In genomic region chr6:29079291-29079690, GRCm38 (mm10) we compare ENCODE assay signal across 12 mouse cellular contexts. TPM values are rescaled to one million over a fixed set of nuclear protein-coding genes. Genes with fewer than 3 reads are reported as not detected.
DNase-seq lines count a peak whose midpoint lies in the region; ATAC-seq lines count a peak whose summit lies in the region.
"Had no signal": no experiment of that assay in that cellular context is flagged by ENCODE, and none has a peak within 500 bp of the region (broad histone marks: within the 10 kb centered on the region; RNA-seq: fewer than 3 reads in every experiment).

No protein-coding gene starts in this region.

- H3K4me1 ChIP-seq in midbrain, embryonic 10.5 days = peaks cover 10% of the 10 kb centered on the region
- 0 out of 2 replicates have a peak, but pooled peaks cover 4% of the 10 kb centered on the region for H3K4me1 ChIP-seq in midbrain, embryonic 13.5 days (replicated peaks)
- H3K4me1 ChIP-seq in hindbrain, embryonic 16.5 days (ENCODE audit: control insufficient read depth, insufficient read depth, low read depth, low read length) = no peaks in the 10 kb centered on the region
- no peaks in the 10 kb centered on the region for H3K4me1 ChIP-seq in liver, embryonic 11.5 days (replicated peaks; ENCODE audit: control insufficient read depth, insufficient read depth, low read length)
- H3K4me1 ChIP-seq: embryonic facial prominence, embryonic 12.5 days had no signal

- 0 out of 2 replicates have a peak overlapping the region, but pooled peaks have one; percentile 46 for H3K27ac ChIP-seq in midbrain, embryonic 10.5 days (replicated peaks)
- no peak overlapping the region for H3K27ac ChIP-seq in midbrain, embryonic 13.5 days
- H3K27ac ChIP-seq in hindbrain, embryonic 16.5 days (ENCODE audit: low read depth, low read length) = no peak overlapping the region
- no peak overlapping the region for H3K27ac ChIP-seq in liver, embryonic 11.5 days (ENCODE audit: low read depth, low read length)
- H3K27ac ChIP-seq: embryonic facial prominence, embryonic 12.5 days; heart, embryonic 10.5 days had no signal

- no peak for ATAC-seq in midbrain, embryonic 13.5 days
- ATAC-seq in hindbrain, embryonic 16.5 days = 0 out of 2 replicates have a peak, but pooled peaks have one; percentile 31
- no peak for ATAC-seq in liver, embryonic 11.5 days (replicated peaks; ENCODE audit: low FRiP score)
- no peak for ATAC-seq in megakaryocyte, adult 5-6 weeks (ENCODE audit: poor library complexity, severe bottlenecking)

- H3K36me3 ChIP-seq in midbrain, embryonic 10.5 days = no peaks in the 10 kb centered on the region
- no peaks in the 10 kb centered on the region for H3K36me3 ChIP-seq in midbrain, embryonic 13.5 days
- H3K36me3 ChIP-seq in hindbrain, embryonic 16.5 days (ENCODE audit: control insufficient read depth, insufficient read depth, low read length) = no peaks in the 10 kb centered on the region
- H3K36me3 ChIP-seq in liver, embryonic 11.5 days (ENCODE audit: control insufficient read depth, insufficient read depth, low read length) = no peaks in the 10 kb centered on the region
- H3K36me3 ChIP-seq: embryonic facial prominence, embryonic 12.5 days; heart, embryonic 10.5 days had no signal

- no peak overlapping the region for H3K9ac ChIP-seq in midbrain, embryonic 13.5 days (replicated peaks)
- no peak overlapping the region for H3K9ac ChIP-seq in hindbrain, embryonic 16.5 days (ENCODE audit: low read depth, low read length)
- no peak overlapping the region for H3K9ac ChIP-seq in liver, embryonic 11.5 days (ENCODE audit: low read depth, low read length)
- H3K9ac ChIP-seq: embryonic facial prominence, embryonic 12.5 days had no signal

- no peaks in the 10 kb centered on the region for H3K27me3 ChIP-seq in midbrain, embryonic 10.5 days (ENCODE audit: low read depth, poor library complexity, severe bottlenecking)
- H3K27me3 ChIP-seq in midbrain, embryonic 13.5 days = no peaks in the 10 kb centered on the region
- H3K27me3 ChIP-seq in hindbrain, embryonic 16.5 days (replicated peaks; ENCODE audit: control insufficient read depth, insufficient read depth, low read length) = no peaks in the 10 kb centered on the region
- no peaks in the 10 kb centered on the region for H3K27me3 ChIP-seq in liver, embryonic 11.5 days (replicated peaks; ENCODE audit: control insufficient read depth, insufficient read depth, low read length)
- H3K27me3 ChIP-seq: embryonic facial prominence, embryonic 12.5 days had no signal

- no peak for DNase-seq in midbrain, embryonic 10.5 days (ENCODE audit: low spot score)
- DNase-seq in left cerebral cortex, adult 11 months (ENCODE audit: low spot score) = peak; percentile 46
- peak; percentile 53 to 76 for DNase-seq in right cerebral cortex, postnatal 36 days (ENCODE audit: low spot score in 2 of 2)
- DNase-seq in liver, embryonic 11.5 days (ENCODE audit: low spot score) = no peak
- DNase-seq: kidney, postnatal 36 days had no signal

- WGBS in midbrain, embryonic 10.5 days = 73% methylated on average over 4 of the region's 4 CpGs
- WGBS in midbrain, embryonic 13.5 days = 74% methylated on average over 4 of the region's 4 CpGs
- 61% methylated on average over 4 of the region's 4 CpGs for WGBS in hindbrain, embryonic 16.5 days
- WGBS in liver, embryonic 11.5 days = 62% methylated on average over 4 of the region's 4 CpGs

- no peak overlapping the region for H3K4me3 ChIP-seq in midbrain, embryonic 10.5 days
- H3K4me3 ChIP-seq in midbrain, embryonic 13.5 days (replicated peaks) = no peak overlapping the region
- H3K4me3 ChIP-seq in hindbrain, embryonic 16.5 days (ENCODE audit: low read length) = no peak overlapping the region
- no peak overlapping the region for H3K4me3 ChIP-seq in liver, embryonic 11.5 days (ENCODE audit: low read depth, low read length)
- H3K4me3 ChIP-seq: embryonic facial prominence, embryonic 12.5 days; heart, embryonic 10.5 days had no signal

- H3K9me3 ChIP-seq in midbrain, embryonic 10.5 days (replicated peaks) = no peaks in the 10 kb centered on the region
- no peaks in the 10 kb centered on the region for H3K9me3 ChIP-seq in midbrain, embryonic 13.5 days
- H3K9me3 ChIP-seq in hindbrain, embryonic 16.5 days (ENCODE audit: control insufficient read depth, low read length) = no peaks in the 10 kb centered on the region
- no peaks in the 10 kb centered on the region for H3K9me3 ChIP-seq in liver, embryonic 11.5 days (ENCODE audit: control insufficient read depth, low read length)
- H3K9me3 ChIP-seq: embryonic facial prominence, embryonic 12.5 days; heart, embryonic 10.5 days had no signal

- no peak overlapping the region for H3K4me2 ChIP-seq in midbrain, embryonic 13.5 days (replicated peaks)
- H3K4me2 ChIP-seq in hindbrain, embryonic 16.5 days (ENCODE audit: low read length) = no peak overlapping the region
- no peak overlapping the region for H3K4me2 ChIP-seq in liver, embryonic 11.5 days
- H3K4me2 ChIP-seq: embryonic facial prominence, embryonic 12.5 days had no signal

RNA-seq across cellular contexts. Expression of gene Lep, which starts 19.3 kb away (rescaled TPM):
- polyA plus RNA-seq in midbrain, embryonic 10.5 days (2016; fragmentation: Nextera tagmentation; extraction: Ambion mirVana) = not detected in 2 replicates
- polyA plus RNA-seq in midbrain, embryonic 13.5 days (2015; fragmentation: Nextera tagmentation; extraction: Ambion mirVana) = not detected in 2 replicates
- polyA plus RNA-seq in hindbrain, embryonic 16.5 days (2015; fragmentation: Nextera tagmentation; extraction: Ambion mirVana) = not detected in 2 replicates
- polyA plus RNA-seq in liver, embryonic 11.5 days (2014; fragmentation: Nextera tagmentation; extraction: Ambion mirVana) = not detected in 2 replicates
- total RNA-seq in megakaryocyte, adult 5-6 weeks (2015) = not detected in 2 replicates
- not detected in 2 replicates for total RNA-seq in megakaryocyte, adult 5-6 weeks (2017)
- total RNA-seq: MEL had no signal
- polyA plus RNA-seq: embryonic facial prominence, embryonic 12.5 days; heart, embryonic 10.5 days; lung, embryonic 16.5 days had no signal

Comparison
In these comparisons a context has a peak if more than half of its experiments do, and no peak if none do; other contexts are left out.
1. DNase-seq: peak in left cerebral cortex, adult 11 months (single experiment) and right cerebral cortex, postnatal 36 days (2 of 2); none in midbrain, embryonic 10.5 days (single experiment) and liver, embryonic 11.5 days (single experiment).